Mouse (Mus musculus): ENCODE data around the gene Ipo8.

GRCm38 (mm10) chr6:148728571-148728970 is 102.7 kb downstream of the Ipo8 start:
- TF ChIP-seq CTCF (IDR thresholded peaks at IDR 0.05; ENCODE audit: control insufficient read depth, insufficient read depth, insufficient replicate concordance, low read depth, low read length) (no peak), POLR2A (IDR thresholded peaks at IDR 0.05; ENCODE audit: control insufficient read depth, low read depth, low read length) (no peak)

All from testis, adult 2 months (tissue).